Mouse (Mus musculus) cerebellum, adult 9-11 months (tissue): ENCODE measurements around the gene Chn2.

ENCODE experiments used
- DNase-seq: peaks from one replicate; pipeline ENCODE4 v3.0.0; 2022

The Chn2 gene

DNA sequence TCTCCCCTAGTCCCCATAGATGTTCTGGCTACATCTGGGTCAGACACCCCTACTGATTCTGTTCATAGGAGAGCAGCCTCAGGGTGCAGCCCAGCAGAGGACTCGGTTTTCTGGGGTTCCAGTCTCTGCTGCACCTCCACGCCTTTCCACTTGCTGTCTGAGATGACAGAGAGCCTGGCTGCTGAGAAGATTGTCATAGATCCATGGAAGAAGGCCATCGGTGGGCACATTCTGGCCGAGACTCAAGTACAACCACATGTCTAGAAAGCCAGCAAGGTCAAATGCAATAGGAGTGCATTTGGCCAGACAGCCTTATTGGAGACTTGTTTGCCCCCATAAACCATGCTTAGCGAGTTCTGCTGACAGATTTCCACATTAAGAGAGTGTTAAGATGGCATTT, 81.5 kb downstream of the Chn2 start:
- peak; percentile 68 for DNase-seq

DNA sequence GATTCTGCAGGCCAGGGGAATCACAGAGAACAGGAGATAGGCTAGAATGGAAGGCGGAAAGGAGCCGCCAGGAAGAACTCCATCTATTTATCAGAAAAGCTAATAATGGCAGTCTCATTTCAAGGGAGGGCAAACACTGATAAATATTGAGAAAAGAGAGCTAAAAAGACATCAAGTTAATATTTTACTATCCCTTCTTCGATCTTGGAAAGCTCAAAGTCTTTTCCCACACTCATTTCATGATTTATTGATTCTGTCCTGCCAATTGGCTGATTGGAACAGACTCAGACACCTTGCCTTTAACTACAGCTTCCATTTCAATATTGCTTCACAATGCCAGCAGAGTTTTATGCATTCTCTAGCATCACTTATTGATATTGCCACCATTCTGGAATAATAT, 85.2 kb downstream of the Chn2 start:
- DNase-seq: no peak

DNA sequence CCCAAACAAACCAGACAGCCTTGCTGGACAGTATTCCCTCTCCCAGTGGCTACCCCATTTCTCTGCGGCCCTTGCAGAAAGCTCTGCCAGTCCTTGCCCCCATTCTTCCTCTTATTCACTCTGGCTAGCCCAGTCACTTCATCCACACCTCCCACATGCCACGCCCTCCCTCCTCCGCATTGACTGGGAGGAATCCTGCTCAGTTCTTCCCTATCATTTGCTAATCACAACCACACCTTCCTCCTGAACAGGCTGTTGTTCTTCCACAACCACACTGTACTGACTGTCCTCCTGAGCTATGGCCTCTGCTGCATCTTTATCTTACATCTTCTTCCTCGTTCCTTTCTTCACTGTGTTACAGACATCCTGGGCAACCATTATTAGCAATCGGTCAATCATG, 86.2 kb downstream of the Chn2 start:
- no peak for DNase-seq

DNA sequence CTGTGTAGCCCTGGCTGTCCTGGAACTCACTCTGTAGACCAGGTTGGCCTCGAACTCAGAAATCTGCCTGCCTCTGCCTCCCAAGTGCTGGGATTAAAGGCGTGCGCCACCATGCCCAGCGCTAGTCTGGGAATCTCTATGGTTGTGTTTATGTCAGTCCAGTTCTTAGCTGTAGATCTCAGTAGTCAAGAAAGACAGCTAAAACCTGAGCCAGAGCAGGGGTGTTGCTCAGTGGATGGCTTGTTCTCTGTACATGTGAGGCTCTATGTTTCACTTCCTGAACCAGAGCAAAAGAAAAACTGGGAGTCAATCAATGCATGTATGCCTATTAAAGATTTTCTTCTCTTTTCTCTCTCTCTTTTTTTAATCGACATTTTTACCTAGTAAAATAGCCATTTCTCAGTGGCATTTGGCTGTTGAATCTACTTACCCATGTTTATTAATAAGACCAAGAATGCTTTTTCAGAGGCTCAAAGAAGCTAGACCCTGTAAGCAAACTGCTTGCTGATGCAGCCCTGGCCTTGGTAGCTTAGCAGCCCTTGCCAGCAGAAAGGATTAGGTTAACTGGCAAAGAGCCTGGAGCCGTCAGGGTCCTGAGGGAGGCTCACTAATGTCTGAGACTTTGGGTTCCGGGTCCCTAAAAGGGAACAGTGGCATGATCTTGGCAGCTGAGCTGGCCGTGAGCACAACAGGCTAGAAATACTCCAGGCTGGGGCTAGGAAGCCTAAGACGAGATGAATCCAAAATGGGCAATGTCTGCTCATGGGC, 87.1 kb downstream of the Chn2 start:
- DNase-seq: peak; percentile 89

DNA sequence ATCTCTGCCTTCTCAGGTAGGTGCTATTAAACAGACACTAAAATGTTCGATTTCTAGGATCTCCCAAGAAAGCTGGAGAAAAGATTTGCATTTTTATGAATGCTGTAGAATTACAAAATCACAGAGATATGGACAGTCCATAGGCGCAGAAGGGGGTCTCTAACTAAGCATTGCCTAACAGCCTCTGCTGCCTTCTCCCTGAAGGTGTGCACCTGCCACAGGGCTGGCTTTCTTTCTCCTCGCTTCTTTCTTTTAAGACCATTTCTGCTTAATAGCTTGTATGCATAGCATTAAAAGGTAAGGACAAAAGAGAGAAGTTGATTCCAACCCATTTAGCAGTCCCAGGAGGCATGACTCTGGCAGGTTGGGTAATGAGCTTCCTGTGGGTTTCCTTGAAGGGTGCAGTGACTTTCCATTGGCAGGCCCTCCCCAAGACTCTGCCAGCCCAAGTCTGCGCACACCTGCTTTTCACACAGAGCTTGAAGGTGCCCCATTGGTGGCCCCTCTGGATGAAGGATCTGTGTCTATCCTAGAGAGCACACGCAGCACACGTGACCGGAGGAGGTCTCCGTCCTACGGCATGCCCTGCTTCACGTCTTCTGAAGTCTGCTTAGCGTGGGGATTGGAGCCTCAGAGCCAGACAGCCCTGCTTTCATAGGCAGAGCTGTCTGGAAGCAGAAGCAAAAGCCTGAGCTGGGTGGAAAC, 87.8 kb downstream of the Chn2 start:
- DNase-seq: no peak

DNA sequence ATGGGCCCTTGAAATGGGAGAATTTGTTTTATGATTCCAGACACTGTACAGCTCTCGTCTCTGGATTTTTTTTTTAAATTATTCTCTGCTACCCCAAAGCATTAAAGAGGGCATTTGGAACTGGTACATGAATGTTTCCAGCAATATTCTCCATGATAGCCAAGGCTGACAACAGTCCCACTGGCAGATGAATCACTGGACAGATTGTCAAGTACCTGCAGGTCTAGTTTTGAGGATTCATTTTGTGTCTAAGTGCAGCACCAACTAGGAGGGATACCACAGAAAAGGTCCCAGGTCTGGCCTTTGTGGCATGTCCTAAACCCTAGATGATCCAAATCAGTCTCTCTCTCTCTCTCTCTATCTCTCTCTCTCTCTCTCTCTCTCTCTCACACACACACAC, 89.3 kb downstream of the Chn2 start:
- no peak for DNase-seq

DNA sequence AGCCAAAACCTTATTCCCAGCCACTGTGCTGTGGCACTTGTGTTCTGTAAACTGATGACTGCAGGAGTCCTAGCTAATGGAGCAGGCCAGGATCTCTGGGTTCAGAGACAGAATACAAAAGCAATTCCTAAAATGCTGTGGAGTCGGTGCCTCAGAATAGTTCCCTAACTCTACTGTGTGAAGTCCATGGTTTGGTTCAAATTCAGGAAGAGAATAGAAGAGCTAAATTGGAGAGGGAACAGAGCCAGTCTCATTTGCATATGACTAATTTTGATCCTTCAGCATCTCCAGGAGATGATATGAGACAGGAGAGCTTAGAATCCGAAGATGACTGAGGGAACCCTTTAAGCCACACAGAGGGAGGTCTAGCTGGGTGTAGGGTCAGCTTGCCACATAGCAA, 90.2 kb downstream of the Chn2 start:
- DNase-seq: no peak

DNA sequence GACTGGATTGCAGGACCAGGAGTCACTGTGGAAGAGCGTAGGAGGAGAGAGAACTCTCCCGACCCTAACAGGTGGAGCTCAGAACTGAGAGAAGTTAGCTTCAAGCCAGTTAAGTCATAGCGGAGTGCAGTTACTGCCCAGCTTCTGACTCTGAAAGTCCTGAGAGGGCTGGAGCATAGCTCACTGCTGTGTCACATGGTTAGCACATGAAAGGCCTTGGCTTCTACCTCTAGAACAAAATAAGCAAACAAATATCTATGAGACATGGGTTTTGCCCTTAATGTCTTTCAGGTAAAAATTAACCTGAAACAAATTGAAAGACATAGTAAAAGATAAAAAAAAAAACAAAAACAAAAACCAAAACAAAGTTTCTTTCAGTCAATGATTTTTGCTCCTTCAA, 91.5 kb downstream of the Chn2 start:
- no peak for DNase-seq

DNA sequence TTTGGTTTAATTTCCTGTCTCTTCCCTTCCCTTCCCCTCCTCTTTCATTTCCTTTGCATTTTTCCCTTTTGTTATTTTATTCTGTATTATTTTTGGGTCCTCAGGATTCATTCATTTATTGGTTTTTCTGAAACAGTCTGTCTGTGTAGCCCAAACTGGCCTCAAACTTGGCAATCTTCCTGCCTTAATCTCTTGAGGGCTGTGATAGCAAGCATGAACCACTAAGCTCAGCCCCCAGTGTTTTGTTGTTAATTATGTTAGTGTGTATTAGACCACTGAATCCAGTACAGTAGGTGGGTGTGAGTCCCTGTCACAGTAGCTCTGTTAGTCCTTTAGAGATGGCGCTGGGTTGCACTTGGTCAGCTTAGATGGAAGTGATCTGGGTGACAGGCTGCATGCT, 93.2 kb downstream of the Chn2 start:
- DNase-seq: no peak

DNA sequence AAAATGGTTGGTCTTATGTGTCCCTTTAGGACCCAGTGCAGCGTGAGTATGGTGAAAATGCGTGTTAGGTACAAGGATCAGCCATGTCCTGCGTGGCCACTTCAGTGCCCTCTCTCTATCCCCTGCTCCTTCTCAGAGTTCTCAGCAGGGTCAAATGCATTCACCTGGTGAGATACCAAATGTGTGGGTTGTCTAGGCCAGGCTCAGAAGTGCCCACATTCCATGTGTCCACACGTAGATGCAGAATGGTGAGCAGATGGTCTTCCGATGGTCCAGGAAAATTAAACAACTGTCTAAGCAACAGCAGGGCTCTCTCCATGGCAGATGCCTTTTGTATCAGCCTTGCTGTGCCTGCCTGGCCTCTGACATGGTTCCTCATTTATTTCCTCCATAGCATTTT, 93.9 kb downstream of the Chn2 start:
- DNase-seq: peak; percentile 86

DNA sequence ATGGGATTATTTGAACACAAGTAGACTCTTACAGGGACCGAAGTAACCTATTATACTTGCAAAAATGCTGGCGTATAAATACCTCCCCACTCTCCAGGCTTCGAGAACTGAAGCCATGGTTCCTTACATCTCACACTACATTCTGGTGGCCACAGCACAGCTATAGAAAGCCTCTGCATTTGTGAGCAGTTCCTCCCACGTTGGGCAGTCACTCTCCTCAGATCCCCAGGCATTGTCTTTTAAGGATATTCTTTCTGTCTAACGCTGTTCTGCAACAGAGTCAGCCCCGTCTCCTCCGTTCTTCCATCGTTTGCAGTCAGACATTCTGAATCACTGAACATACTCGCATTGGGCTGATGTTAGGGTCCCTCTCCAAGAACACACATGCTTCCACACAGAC, 98.8 kb downstream of the Chn2 start:
- no peak for DNase-seq

DNA sequence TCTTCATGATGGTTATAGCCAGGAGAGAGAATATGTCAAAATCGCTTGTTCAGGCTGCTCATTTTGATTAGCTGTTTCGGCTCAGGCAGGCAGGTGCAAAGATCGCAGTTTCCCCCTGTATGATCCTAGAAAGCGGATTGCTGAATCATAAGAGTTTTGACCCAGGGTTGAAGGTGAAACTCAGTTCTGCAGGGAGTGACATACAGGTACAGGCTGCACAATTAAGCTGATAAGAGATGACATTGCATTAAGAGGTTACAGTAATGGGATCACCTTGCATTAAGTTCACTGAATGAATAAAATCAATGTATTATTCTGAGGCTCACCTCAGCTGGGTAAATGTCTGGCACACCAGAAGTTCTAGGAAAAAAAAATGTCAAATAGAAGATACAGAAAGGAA, 101.1 kb downstream of the Chn2 start:
- DNase-seq: no peak

DNA sequence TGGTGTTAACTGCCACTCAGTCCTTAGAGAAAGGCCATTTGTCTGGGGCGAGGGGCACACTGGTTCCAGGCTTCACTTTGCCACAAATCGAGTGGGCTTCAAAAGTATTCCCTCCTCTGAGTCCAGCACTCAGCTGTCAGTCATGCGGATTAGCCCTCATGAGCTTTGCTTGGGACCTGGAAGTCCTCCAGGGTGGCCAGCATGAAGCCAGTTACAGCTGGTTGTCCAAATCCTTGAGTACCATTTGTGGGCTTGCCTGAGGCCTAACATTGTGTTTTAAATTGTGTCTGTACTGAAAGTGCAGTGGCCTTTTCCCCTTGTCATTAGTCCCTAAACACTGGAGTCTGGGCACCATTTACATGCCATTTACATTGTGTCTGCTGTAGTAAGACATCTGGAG, 101.8 kb downstream of the Chn2 start:
- DNase-seq: no peak

DNA sequence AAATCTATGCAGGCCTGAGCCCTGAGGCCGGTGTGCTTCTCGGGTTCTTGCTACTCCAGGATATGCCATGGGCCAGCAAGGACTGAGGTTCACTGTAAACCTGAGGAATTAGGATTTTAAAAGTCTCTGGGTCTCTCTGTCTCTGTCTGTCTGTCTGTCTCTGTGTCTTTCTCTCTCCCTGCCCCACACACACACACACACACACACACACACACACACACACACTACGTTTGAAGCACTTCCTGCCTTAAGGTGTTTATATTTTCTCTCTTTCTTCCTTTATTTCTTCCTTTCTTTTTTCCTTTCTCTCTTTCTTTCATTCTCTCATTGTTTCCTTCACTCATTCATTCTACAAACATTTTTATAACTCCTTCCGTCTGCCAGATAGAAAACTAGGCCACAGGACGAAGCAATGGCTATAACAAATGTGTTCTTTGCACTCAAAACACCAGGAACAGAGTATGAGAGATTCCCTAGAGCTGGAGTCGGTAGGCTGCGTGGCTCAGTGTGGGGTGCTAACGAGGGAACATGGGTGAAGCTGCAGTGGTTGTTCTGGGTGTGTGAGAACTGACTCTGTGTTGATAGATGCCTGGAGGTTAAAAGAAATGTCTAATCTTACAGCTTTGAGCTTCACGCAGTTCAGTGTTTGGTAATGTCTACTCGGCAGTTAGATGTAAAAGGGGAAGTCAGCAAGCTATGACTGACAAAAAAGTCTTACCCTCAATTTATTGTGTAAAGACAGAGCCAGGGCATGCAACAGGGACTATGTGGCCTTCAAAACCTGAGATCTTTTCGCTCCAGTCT, 103.7 kb downstream of the Chn2 start:
- no peak for DNase-seq

DNA sequence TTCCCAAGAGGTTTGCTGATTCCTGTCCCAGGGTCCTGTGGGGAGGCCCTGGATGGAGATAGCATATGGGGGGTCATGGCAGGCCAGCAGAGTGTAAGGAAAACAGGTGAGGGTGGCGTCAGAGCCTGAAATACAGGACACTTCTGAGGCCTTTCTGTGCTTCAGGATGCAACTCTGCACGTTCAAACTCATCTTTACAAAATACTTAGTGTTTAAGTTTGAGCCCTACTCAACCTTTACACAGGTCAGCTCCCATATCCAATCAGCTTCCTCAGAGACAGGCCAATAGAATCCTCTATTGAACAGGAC, 104.3 kb downstream of the Chn2 start:
- DNase-seq: no peak

DNA sequence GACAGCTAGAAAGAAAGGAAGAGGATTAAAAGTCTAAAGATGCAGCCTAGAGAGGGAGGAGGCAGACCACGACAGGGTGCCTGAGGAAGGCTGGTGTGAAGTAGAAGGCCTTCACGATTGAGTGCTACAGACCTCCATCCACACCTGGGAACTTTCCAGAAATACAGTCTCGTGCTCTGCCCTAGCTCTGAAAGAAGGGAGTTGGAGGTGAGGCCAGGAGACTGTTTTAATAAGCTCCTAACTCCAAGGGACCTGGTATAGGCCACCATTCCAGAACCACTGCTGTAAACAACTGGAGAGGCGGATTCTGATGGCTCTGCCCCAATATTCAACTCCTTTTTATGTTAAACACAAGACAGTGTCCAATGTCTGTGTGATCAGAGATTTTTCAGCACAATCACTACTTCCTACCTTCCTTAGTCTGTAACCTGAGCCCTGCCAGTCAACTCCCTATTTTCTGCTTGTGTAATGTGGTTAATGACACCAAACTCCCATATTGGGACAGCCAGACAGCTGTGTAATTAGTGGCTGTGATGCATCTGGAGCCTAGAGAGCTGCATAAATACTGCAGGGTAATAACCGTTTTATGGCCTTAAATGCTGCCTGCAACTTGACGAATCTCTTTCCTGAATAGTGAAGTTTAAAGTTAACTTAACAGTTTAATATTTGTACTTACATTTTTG, 109.6 kb downstream of the Chn2 start:
- no peak for DNase-seq

DNA sequence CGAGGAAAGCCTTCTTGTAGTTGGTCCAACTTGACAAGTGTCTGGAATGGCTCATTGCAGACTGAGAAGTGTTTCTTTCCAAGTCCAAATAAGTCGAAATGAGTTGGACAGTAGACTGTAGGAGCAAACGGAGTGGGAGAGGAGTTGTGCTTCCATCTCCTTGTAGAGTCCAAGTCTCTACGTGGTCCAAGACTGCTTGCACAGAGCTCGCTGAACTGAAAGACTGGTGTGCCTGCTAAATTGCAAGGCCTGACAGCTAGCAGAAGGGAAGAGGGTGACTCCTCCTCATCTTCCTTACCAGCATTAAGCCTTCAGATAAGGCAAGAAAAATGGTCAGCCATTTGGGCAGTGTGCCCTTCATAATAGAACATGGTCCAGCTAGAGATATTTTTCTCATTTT, 111.5 kb downstream of the Chn2 start:
- DNase-seq: no peak

DNA sequence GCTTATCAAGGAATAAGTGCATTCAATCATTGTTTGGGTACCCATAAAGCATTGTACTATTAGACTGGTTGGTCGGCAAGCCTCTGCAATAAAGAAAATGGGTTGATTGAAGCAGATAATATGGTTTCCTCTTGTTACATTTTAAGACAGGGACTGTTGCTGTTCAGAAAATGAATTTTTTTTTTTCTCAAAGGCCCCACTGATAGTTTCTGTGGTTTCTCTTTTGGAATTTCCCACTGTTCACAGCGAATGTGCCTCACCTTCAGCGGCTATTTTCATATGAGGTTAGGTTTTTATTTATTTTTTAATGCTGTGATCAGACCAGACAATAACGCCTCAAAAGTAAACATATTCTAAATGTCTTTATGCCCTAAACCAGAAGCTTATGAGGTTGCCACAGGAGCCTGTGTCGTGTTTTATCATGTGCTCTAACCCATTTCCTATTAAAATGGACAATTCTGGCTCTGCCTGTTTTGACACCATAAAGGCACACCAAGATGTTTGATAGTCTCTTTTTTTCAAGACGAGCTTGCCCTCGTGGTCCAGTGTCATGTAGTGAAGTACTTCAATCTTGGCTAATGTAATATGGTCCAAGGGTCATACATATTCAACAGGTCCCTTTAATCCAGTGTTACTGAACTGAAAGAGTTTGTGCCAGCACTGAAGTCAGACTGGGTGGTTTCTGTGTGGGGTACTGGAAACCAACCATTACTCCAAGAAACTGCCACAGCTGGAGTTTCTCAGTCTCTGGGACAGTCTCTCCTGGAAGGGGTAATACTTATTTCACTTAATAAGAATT, 112.3 kb downstream of the Chn2 start:
- DNase-seq: no peak

DNA sequence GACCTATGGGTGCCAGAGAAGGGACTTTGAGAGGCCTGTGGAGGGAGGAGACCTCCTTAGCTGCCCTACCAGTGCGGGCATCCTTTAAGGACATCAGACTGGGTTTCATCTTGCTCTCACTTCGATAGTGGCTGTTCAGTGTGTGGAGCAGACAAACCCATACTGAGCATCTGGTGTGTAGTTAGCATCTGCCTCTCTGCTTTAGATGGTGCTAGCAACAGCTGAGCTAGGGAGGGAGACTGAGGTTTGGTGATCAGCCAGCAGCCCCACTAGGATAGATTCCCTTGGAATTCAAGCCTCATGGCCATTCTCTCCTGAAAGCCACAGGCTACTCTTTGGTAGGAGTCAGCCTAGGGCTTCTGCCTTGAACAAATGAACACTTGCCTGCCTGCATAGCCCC, 117.7 kb downstream of the Chn2 start:
- no peak for DNase-seq

DNA sequence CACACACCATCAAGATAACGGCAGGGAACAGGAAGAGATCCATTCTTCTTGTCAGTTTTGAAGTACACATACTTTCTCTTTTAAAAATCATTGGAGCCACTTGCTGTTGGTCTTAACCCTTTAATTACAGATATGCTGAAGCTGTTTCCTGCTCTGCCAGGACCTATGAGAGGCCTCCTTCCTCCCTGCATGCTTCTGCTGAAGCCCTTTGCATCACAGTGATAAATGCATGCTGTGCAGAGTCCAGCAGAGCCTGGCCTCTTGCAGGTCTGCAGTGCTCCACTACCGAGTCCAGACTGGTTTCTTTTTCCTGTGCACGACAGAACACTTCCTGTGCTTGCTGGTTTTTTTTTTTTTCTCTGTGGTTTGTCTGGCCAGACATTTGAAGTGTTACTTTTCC, 119.0 kb downstream of the Chn2 start:
- DNase-seq: no peak

DNA sequence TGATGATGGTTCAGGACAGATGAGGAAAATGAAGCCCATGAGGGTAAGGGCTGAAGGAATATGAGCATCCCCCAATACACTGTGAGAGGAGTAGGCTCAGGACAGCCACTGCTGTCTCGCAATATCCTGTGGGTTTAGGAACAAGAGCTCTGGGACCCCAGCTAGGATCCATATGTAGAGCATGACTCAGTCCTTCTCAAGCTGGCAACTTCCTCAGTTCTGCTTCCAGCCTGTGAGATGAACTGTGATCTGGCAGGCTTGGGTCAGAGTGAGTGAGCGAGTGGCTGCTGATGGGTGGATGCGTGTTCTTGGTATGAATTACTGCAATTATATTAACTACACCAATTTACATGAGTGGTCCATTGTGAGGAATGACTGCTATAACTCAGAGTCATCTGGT, 121.3 kb downstream of the Chn2 start:
- peak; percentile 63 for DNase-seq

DNA sequence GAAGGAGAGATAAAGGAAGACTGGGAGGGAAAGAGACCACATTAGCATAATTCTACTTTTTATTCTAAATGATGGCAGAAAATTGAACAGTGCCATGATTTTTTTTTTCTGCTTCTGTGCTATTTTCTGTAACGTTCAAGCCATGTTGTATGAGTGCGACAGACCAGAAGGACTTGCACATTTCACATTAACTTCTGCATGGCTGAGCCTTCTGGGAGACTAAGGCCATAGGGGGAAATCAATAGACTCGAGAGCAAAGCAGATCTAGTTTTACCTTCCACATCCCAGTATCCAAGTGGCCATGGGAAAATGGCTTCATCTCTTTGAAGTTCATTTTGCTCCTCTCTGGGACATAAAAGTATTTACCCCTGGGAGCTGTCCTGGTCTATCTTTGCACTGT, 121.9 kb downstream of the Chn2 start:
- DNase-seq: no peak

DNA sequence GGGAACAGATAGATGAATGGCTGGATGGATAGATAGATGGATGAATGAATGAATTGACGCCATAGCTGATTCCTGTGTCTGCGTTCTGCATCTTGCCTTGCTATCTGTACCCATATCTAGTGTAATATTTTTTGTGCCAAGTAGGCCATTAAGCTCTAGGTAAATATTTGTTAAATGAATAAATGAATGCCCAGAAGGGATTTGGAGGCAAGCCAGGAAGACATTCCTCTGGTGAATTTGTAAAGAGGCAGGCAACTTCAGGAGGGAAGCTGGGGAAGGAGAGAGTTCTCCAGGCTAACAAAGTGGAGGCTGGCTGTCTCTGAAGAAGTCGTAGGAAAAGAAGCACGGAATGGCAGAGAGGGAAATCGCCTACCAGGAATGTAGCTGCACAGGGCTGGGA, 123.0 kb downstream of the Chn2 start:
- no peak for DNase-seq
